26 mouse cellular contexts compared by ENCODE assay signal in genomic region chrX:143533574-143533973, GRCm38 (mm10). TPM values are rescaled to one million over a fixed set of nuclear protein-coding genes. Genes with fewer than 3 reads are reported as not detected.
A peak's percentile ranks its signal among the peaks of the same experiment; 100 is the strongest.
DNase-seq lines count a peak whose midpoint lies in the region; ATAC-seq and TF ChIP-seq lines count a peak whose summit lies in the region.
"Had no signal": no experiment of that assay in that cellular context is flagged by ENCODE, and none has a peak within 500 bp of the region (broad histone marks: within the 10 kb centered on the region; RNA-seq: fewer than 3 reads in every experiment).

No protein-coding gene starts in this region.

- H3K4me3 ChIP-seq in cerebellum, adult 2 months (replicated peaks; ENCODE audit: insufficient read depth, low read depth, low read length), result no peak overlapping the region
- no peak overlapping the region for H3K4me3 ChIP-seq in hindbrain, postnatal 0 days (ENCODE audit: low read length)
- no peak overlapping the region for H3K4me3 ChIP-seq in hindbrain, embryonic 11.5 days (ENCODE audit: low read depth, low read length)
- H3K4me3 ChIP-seq in midbrain, postnatal 0 days (ENCODE audit: low read depth, low read length), result no peak overlapping the region
- no peak overlapping the region for H3K4me3 ChIP-seq in midbrain, embryonic 10.5 days
- H3K4me3 ChIP-seq in forebrain, embryonic 16.5 days (replicated peaks; ENCODE audit: low read length), result no peak overlapping the region
- H3K4me3 ChIP-seq: erythroblast, embryonic 14.5 days; intestine, embryonic 15.5 days; limb, embryonic 13.5 days; liver, embryonic 15.5 days had no signal

- H3K9me3 ChIP-seq in hindbrain, postnatal 0 days (ENCODE audit: low read length), result no peaks in the 10 kb centered on the region
- no peaks in the 10 kb centered on the region for H3K9me3 ChIP-seq in hindbrain, embryonic 11.5 days (ENCODE audit: control insufficient read depth, low read length)
- no peaks in the 10 kb centered on the region for H3K9me3 ChIP-seq in midbrain, postnatal 0 days (ENCODE audit: low read length)
- no peaks in the 10 kb centered on the region for H3K9me3 ChIP-seq in midbrain, embryonic 10.5 days (replicated peaks)
- no peaks in the 10 kb centered on the region for H3K9me3 ChIP-seq in forebrain, embryonic 16.5 days (ENCODE audit: control insufficient read depth, low read length)
- H3K9me3 ChIP-seq: G1E; intestine, embryonic 15.5 days; limb, embryonic 13.5 days; liver, embryonic 15.5 days had no signal

- no peak for TF ChIP-seq POLR2A in cerebellum, adult 2 months (IDR thresholded peaks at IDR 0.05; ENCODE audit: borderline replicate concordance, insufficient read depth, low read length)

- no peaks in the 10 kb centered on the region for H3K4me1 ChIP-seq in cerebellum, adult 2 months (ENCODE audit: control insufficient read depth, insufficient read depth, low read length)
- no peaks in the 10 kb centered on the region for H3K4me1 ChIP-seq in hindbrain, postnatal 0 days (ENCODE audit: insufficient read depth, low read length)
- no peaks in the 10 kb centered on the region for H3K4me1 ChIP-seq in hindbrain, embryonic 11.5 days (replicated peaks; ENCODE audit: control insufficient read depth, insufficient read depth, low read length)
- no peaks in the 10 kb centered on the region for H3K4me1 ChIP-seq in midbrain, postnatal 0 days (ENCODE audit: insufficient read depth, low read length)
- no peaks in the 10 kb centered on the region for H3K4me1 ChIP-seq in midbrain, embryonic 10.5 days
- H3K4me1 ChIP-seq in forebrain, embryonic 16.5 days (replicated peaks; ENCODE audit: control insufficient read depth, insufficient read depth, low read length), result peaks cover 5% of the 10 kb centered on the region; the same call in 1 of the 2 replicates
- H3K4me1 ChIP-seq: intestine, embryonic 15.5 days; limb, embryonic 13.5 days; liver, embryonic 15.5 days had no signal

- DNase-seq in cerebellum, postnatal 14 days, result peak; percentile 6 to 10
- no peak for DNase-seq in cerebellum, adult 2 months
- DNase-seq in hindbrain, postnatal 0 days (ENCODE audit: low spot score), result peak; percentile 67
- no peak for DNase-seq in hindbrain, embryonic 11.5 days (ENCODE audit: low spot score)
- DNase-seq in midbrain, postnatal 0 days (ENCODE audit: low spot score), result peak; percentile 60
- no peak for DNase-seq in midbrain, embryonic 10.5 days (ENCODE audit: low spot score)
- DNase-seq in left cerebral cortex, postnatal 10 days (ENCODE audit: extremely low spot score in 1 of 2, low spot score in 2 of 2), result no peak
- DNase-seq: adrenal gland, postnatal 14 days; cerebellum, adult 11-12 months; gastrocnemius, postnatal 10 days; heart, adult 18-20 months; heart, postnatal 36 days; kidney, adult 9 months; kidney, postnatal 36 days; lung, postnatal 10 days had no signal

- H3K9ac ChIP-seq in hindbrain, postnatal 0 days (replicated peaks; ENCODE audit: low read length), result no peak overlapping the region
- H3K9ac ChIP-seq in hindbrain, embryonic 11.5 days (ENCODE audit: low read depth, low read length), result no peak overlapping the region
- no peak overlapping the region for H3K9ac ChIP-seq in midbrain, postnatal 0 days (replicated peaks; ENCODE audit: low read length, poor library complexity, severe bottlenecking)
- H3K9ac ChIP-seq in forebrain, embryonic 16.5 days (replicated peaks; ENCODE audit: low read depth, low read length), result no peak overlapping the region
- H3K9ac ChIP-seq: intestine, embryonic 15.5 days; limb, embryonic 13.5 days; liver, embryonic 15.5 days had no signal

- no peak overlapping the region for H3K4me2 ChIP-seq in hindbrain, postnatal 0 days (ENCODE audit: low read depth, low read length)
- H3K4me2 ChIP-seq in hindbrain, embryonic 11.5 days (replicated peaks; ENCODE audit: low read depth, low read length), result no peak overlapping the region
- no peak overlapping the region for H3K4me2 ChIP-seq in midbrain, postnatal 0 days (ENCODE audit: low read depth, low read length, poor library complexity, severe bottlenecking)
- H3K4me2 ChIP-seq in forebrain, embryonic 16.5 days (ENCODE audit: low read length), result no peak overlapping the region
- H3K4me2 ChIP-seq: intestine, embryonic 15.5 days; limb, embryonic 13.5 days; liver, embryonic 15.5 days had no signal

- H3K27ac ChIP-seq in cerebellum, adult 2 months (ENCODE audit: insufficient read depth, low read length), result no peak overlapping the region
- no peak overlapping the region for H3K27ac ChIP-seq in hindbrain, postnatal 0 days
- no peak overlapping the region for H3K27ac ChIP-seq in hindbrain, embryonic 11.5 days (ENCODE audit: low read depth, low read length)
- no peak overlapping the region for H3K27ac ChIP-seq in midbrain, postnatal 0 days (ENCODE audit: low read depth, low read length)
- no peak overlapping the region for H3K27ac ChIP-seq in midbrain, embryonic 10.5 days (replicated peaks)
- no peak overlapping the region for H3K27ac ChIP-seq in forebrain, embryonic 16.5 days (ENCODE audit: low read length)
- H3K27ac ChIP-seq: intestine, embryonic 15.5 days; limb, embryonic 13.5 days; liver, embryonic 15.5 days had no signal

- no peaks in the 10 kb centered on the region for H3K36me3 ChIP-seq in hindbrain, postnatal 0 days (ENCODE audit: insufficient read depth, low read length)
- no peaks in the 10 kb centered on the region for H3K36me3 ChIP-seq in hindbrain, embryonic 11.5 days (ENCODE audit: control insufficient read depth, insufficient read depth, low read length)
- no peaks in the 10 kb centered on the region for H3K36me3 ChIP-seq in midbrain, postnatal 0 days (ENCODE audit: insufficient read depth, low read length)
- no peaks in the 10 kb centered on the region for H3K36me3 ChIP-seq in midbrain, embryonic 10.5 days
- no peaks in the 10 kb centered on the region for H3K36me3 ChIP-seq in forebrain, embryonic 16.5 days (ENCODE audit: control insufficient read depth, insufficient read depth)
- H3K36me3 ChIP-seq: G1E; intestine, embryonic 15.5 days; limb, embryonic 13.5 days; liver, embryonic 15.5 days had no signal

- intact Hi-C loops in left cerebral cortex, postnatal 10 days (cut with DNase I), result no loop called here

- WGBS in cerebellum, adult 2 months, result 24% methylated on average over 3 of the region's 3 CpGs
- 53% methylated on average over 3 of the region's 3 CpGs for WGBS in hindbrain, postnatal 0 days
- 74% methylated on average over 3 of the region's 3 CpGs for WGBS in hindbrain, embryonic 11.5 days
- 55% methylated on average over 3 of the region's 3 CpGs for WGBS in midbrain, postnatal 0 days
- 95% methylated on average over 3 of the region's 3 CpGs for WGBS in midbrain, embryonic 10.5 days
- 35% methylated on average over 3 of the region's 3 CpGs for WGBS in forebrain, embryonic 16.5 days

- H3K27me3 ChIP-seq in cerebellum, adult 2 months (ENCODE audit: control insufficient read depth, insufficient read depth, low read length), result no peaks in the 10 kb centered on the region
- H3K27me3 ChIP-seq in hindbrain, postnatal 0 days (ENCODE audit: insufficient read depth, low read length), result no peaks in the 10 kb centered on the region
- H3K27me3 ChIP-seq in hindbrain, embryonic 11.5 days (ENCODE audit: control insufficient read depth, insufficient read depth, low read length), result no peaks in the 10 kb centered on the region
- no peaks in the 10 kb centered on the region for H3K27me3 ChIP-seq in midbrain, postnatal 0 days (ENCODE audit: insufficient read depth, low read length)
- peaks cover 98% of the 10 kb centered on the region for H3K27me3 ChIP-seq in midbrain, embryonic 10.5 days (ENCODE audit: low read depth, poor library complexity, severe bottlenecking)
- no peaks in the 10 kb centered on the region for H3K27me3 ChIP-seq in forebrain, embryonic 16.5 days (replicated peaks; ENCODE audit: control insufficient read depth, insufficient read depth, low read length)
- H3K27me3 ChIP-seq: intestine, embryonic 15.5 days; liver, embryonic 15.5 days had no signal

- peak; percentile 66; the same call in 1 of the 2 replicates for ATAC-seq in hindbrain, postnatal 0 days
- ATAC-seq in hindbrain, embryonic 11.5 days (ENCODE audit: low FRiP score), result no peak
- ATAC-seq in midbrain, postnatal 0 days (ENCODE audit: low FRiP score), result no peak
- ATAC-seq in forebrain, embryonic 16.5 days, result peak; percentile 77
- ATAC-seq: activated CD4-positive, CD25-positive, alpha-beta regulatory T cell, adult 4 months; intestine, embryonic 15.5 days had no signal

- no peak for TF ChIP-seq CTCF in cerebellum, adult 2 months (IDR thresholded peaks at IDR 0.05; ENCODE audit: borderline replicate concordance, insufficient read depth, low read depth, low read length)
- no peak for TF ChIP-seq CTCF in hindbrain, postnatal 0 days (IDR thresholded peaks at IDR 0.05; ENCODE audit: low read depth)
- TF ChIP-seq CTCF in midbrain, postnatal 0 days (IDR thresholded peaks at IDR 0.05), result no peak

RNA-seq across cellular contexts. Expression of gene Pak3, which starts 15.2 kb away (rescaled TPM):
- 12.0 and 14.9 TPM in 2 replicates for polyA plus RNA-seq in cerebellum, adult 2 months (2012; rRNA removed)
- total RNA-seq in hindbrain, postnatal 0 days (2014; rRNA removed), result 188 and 195 TPM in 2 replicates
- 207 and 224 TPM in 2 replicates for polyA plus RNA-seq in hindbrain, postnatal 0 days (2015; fragmentation: Nextera tagmentation; extraction: Ambion mirVana)
- 55.8 and 58.9 TPM in 2 replicates for polyA plus RNA-seq in hindbrain, embryonic 11.5 days (2014; fragmentation: Nextera tagmentation; extraction: Ambion mirVana)
- total RNA-seq in midbrain, postnatal 0 days (2014; rRNA removed), result 348 and 365 TPM in 2 replicates
- polyA plus RNA-seq in midbrain, postnatal 0 days (2015; fragmentation: Nextera tagmentation; extraction: Ambion mirVana), result 284 and 286 TPM in 2 replicates
- polyA plus RNA-seq in midbrain, embryonic 10.5 days (2016; fragmentation: Nextera tagmentation; extraction: Ambion mirVana), result 41.7 and 76.9 TPM in 2 replicates
- 166 and 180 TPM in 2 replicates for polyA plus RNA-seq in forebrain, embryonic 16.5 days (2015; fragmentation: Nextera tagmentation; extraction: Ambion mirVana)
- 100 to 1,000 TPM; 164 to 180 TPM for total RNA-seq in left cerebral cortex, postnatal 10 days (2021)
- total RNA-seq: common myeloid progenitor, adult 5-6 weeks; megakaryocyte progenitor cell, adult 5-6 weeks; monocyte, adult 5-6 weeks; neutrophil, adult 5-6 weeks had no signal
- polyA plus RNA-seq: activated CD4-positive, CD25-positive, alpha-beta regulatory T cell, adult 4 months; erythroblast, embryonic 14.5 days; G1E had no signal

Comparison
In these comparisons a context has a peak if more than half of its experiments do, and no peak if none do; other contexts are left out.
1. DNase-seq: peak in cerebellum, postnatal 14 days (2 of 2), hindbrain, postnatal 0 days (single experiment) and midbrain, postnatal 0 days (single experiment); none in cerebellum, adult 2 months (0 of 2), hindbrain, embryonic 11.5 days (single experiment), midbrain, embryonic 10.5 days (single experiment) and left cerebral cortex, postnatal 10 days (0 of 2).
2. ATAC-seq: peak in hindbrain, postnatal 0 days (single experiment) and forebrain, embryonic 16.5 days (single experiment); none in hindbrain, embryonic 11.5 days (single experiment) and midbrain, postnatal 0 days (single experiment).